Comparison of ENCODE assay signal across 8 mouse cellular contexts in genomic region chr2:20546496-20547348, GRCm38 (mm10).
DNase-seq lines count a peak whose midpoint lies in the region; ATAC-seq and TF ChIP-seq lines count a peak whose summit lies in the region.

No protein-coding gene starts in this region.

- WGBS in embryonic facial prominence, embryonic 13.5 days = 11% methylated on average over 11 of the region's 11 CpGs
- WGBS in kidney, adult 2 months = 14% methylated on average over 11 of the region's 11 CpGs
- 13% methylated on average over 11 of the region's 11 CpGs for WGBS in midbrain, embryonic 10.5 days

- H3K9ac ChIP-seq in embryonic facial prominence, embryonic 13.5 days = peak overlapping the region; percentile 11

- H3K4me3 ChIP-seq in embryonic facial prominence, embryonic 13.5 days = peak overlapping the region; percentile 30
- peak overlapping the region; percentile 8; the same call in 1 of the 2 replicates for H3K4me3 ChIP-seq in kidney, adult 2 months (ENCODE audit: insufficient read depth, low read depth, low read length)
- peak overlapping the region; percentile 16; the same call in 1 of the 2 replicates for H3K4me3 ChIP-seq in midbrain, embryonic 10.5 days

- H3K27me3 ChIP-seq in embryonic facial prominence, embryonic 13.5 days = no peaks in the 10 kb centered on the region
- no peaks in the 10 kb centered on the region for H3K27me3 ChIP-seq in kidney, adult 2 months (replicated peaks; ENCODE audit: control insufficient read depth, insufficient read depth, low read length)
- H3K27me3 ChIP-seq in midbrain, embryonic 10.5 days (ENCODE audit: low read depth, poor library complexity, severe bottlenecking) = peaks cover 10% of the 10 kb centered on the region; the same call in 1 of the 2 replicates

- peak overlapping the region; percentile 57 for H3K4me2 ChIP-seq in embryonic facial prominence, embryonic 13.5 days

- H3K27ac ChIP-seq in embryonic facial prominence, embryonic 13.5 days = peak overlapping the region; percentile 80
- peak overlapping the region; percentile 12; the same call in 1 of the 2 replicates for H3K27ac ChIP-seq in kidney, adult 2 months (ENCODE audit: insufficient read depth, low read depth, low read length)
- H3K27ac ChIP-seq in midbrain, embryonic 10.5 days (replicated peaks) = peak overlapping the region; percentile 28; the same call in 1 of the 2 replicates

- DNase-seq in frontal cortex, postnatal 14 days (ENCODE audit: low spot score in 2 of 2) = no peak
- peak; percentile 68 for DNase-seq in kidney, adult 2 months
- peak; percentile 43 for DNase-seq in midbrain, embryonic 10.5 days (ENCODE audit: low spot score)
- DNase-seq in adrenal gland, postnatal 4 days (ENCODE audit: low spot score in 2 of 2) = no peak
- DNase-seq in spleen, postnatal 14 days (ENCODE audit: low spot score in 2 of 2) = no peak

- TF ChIP-seq POLR2A in kidney, adult 2 months (IDR thresholded peaks at IDR 0.05; ENCODE audit: low read depth, low read length) = no peak

- no peaks in the 10 kb centered on the region for H3K36me3 ChIP-seq in embryonic facial prominence, embryonic 13.5 days
- H3K36me3 ChIP-seq in kidney, adult 2 months (ENCODE audit: control insufficient read depth, insufficient read depth, low read length) = no peaks in the 10 kb centered on the region
- H3K36me3 ChIP-seq in midbrain, embryonic 10.5 days = no peaks in the 10 kb centered on the region

- ATAC-seq in frontal cortex, adult (ENCODE audit: low TSS enrichment) = 0 out of 2 replicates have a peak, but pooled peaks have one; percentile 38
- no peak for ATAC-seq in embryonic facial prominence, embryonic 13.5 days (ENCODE audit: insufficient number of reproducible peaks, insufficient read depth, low FRiP score, low TSS enrichment, low read depth)
- ATAC-seq in activated CD4-positive, CD25-positive, alpha-beta regulatory T cell, adult 4 months = no peak

- H3K9me3 ChIP-seq in embryonic facial prominence, embryonic 13.5 days = no peaks in the 10 kb centered on the region
- H3K9me3 ChIP-seq in midbrain, embryonic 10.5 days (replicated peaks) = no peaks in the 10 kb centered on the region

- peaks cover 30% of the 10 kb centered on the region for H3K4me1 ChIP-seq in embryonic facial prominence, embryonic 13.5 days
- peaks cover 20% of the 10 kb centered on the region for H3K4me1 ChIP-seq in kidney, adult 2 months (ENCODE audit: control insufficient read depth, insufficient read depth, low read length)
- peaks cover 44% of the 10 kb centered on the region for H3K4me1 ChIP-seq in midbrain, embryonic 10.5 days

- no peak for TF ChIP-seq CTCF in kidney, adult 2 months (conservative IDR thresholded peaks at IDR 0.05; ENCODE audit: insufficient read depth, insufficient read length, low read depth, low read length)

Comparison
In these comparisons a context has a peak if more than half of its experiments do, and no peak if none do; other contexts are left out.
1. DNase-seq: peak in kidney, adult 2 months (single experiment) and midbrain, embryonic 10.5 days (single experiment); none in frontal cortex, postnatal 14 days (0 of 2), adrenal gland, postnatal 4 days (0 of 2) and spleen, postnatal 14 days (0 of 2).
2. H3K27ac ChIP-seq: peak in every context shown above with its lines; median percentile 80 in embryonic facial prominence, embryonic 13.5 days; 28 in midbrain, embryonic 10.5 days; 12 in kidney, adult 2 months.
3. Peak in every context shown above with its lines, with median percentiles within 50 percentile points of each other: H3K4me3 ChIP-seq.